In genomic region chr19:3532717-3533260, GRCm38 (mm10) we compare ENCODE assay signal across 17 mouse cellular contexts.
"Had no signal": no experiment of that assay in that cellular context is flagged by ENCODE, and none has a peak within 500 bp of the region (broad histone marks: within the 10 kb centered on the region; RNA-seq: fewer than 3 reads in every experiment).

No protein-coding gene starts in this region.

- H3K27me3 ChIP-seq: kidney, embryonic 15.5 days; limb, embryonic 13.5 days; liver, embryonic 13.5 days; megakaryocyte, embryonic 14.5 days; midbrain, embryonic 13.5 days; neural tube, embryonic 13.5 days had no signal

- H3K4me3 ChIP-seq: kidney, embryonic 15.5 days; limb, embryonic 10.5 days; limb, embryonic 13.5 days; liver, embryonic 13.5 days; megakaryocyte, embryonic 14.5 days; midbrain, embryonic 10.5 days; midbrain, embryonic 13.5 days; myocyte; neural tube, embryonic 13.5 days had no signal

- H3K9ac ChIP-seq: kidney, embryonic 15.5 days; limb, embryonic 13.5 days; liver, embryonic 13.5 days; lung, embryonic 14.5 days; midbrain, embryonic 13.5 days; neural tube, embryonic 13.5 days had no signal

- H3K36me3 ChIP-seq: neural tube, embryonic 13.5 days had no signal

- H3K4me1 ChIP-seq: kidney, embryonic 15.5 days; limb, embryonic 10.5 days; midbrain, embryonic 10.5 days; midbrain, embryonic 13.5 days; neural tube, embryonic 13.5 days had no signal

- DNase-seq: kidney, adult 11 months; kidney, postnatal 10 days; liver; liver, embryonic 13.5 days; lung, embryonic 14.5 days; thymus, adult 2 months; thymus, postnatal 14 days had no signal

- H3K9me3 ChIP-seq: kidney, embryonic 15.5 days; limb, embryonic 10.5 days; limb, embryonic 13.5 days; liver, embryonic 13.5 days; megakaryocyte, embryonic 14.5 days; midbrain, embryonic 10.5 days; midbrain, embryonic 13.5 days; neural tube, embryonic 13.5 days had no signal

- H3K27ac ChIP-seq: kidney, embryonic 15.5 days; limb, embryonic 10.5 days; limb, embryonic 13.5 days; liver, embryonic 13.5 days; macrophage; midbrain, embryonic 10.5 days; midbrain, embryonic 13.5 days; neural tube, embryonic 13.5 days; stomach, postnatal 0 days had no signal
